Mouse (Mus musculus): ENCODE measurements at regions not wholly inside any gene's neighbourhood (a gene's known extent, or its start where the extent isn't known, plus 50 kb on each side); places are given as distances from the start of the nearest gene placed in this dataset.

GRCm38 (mm10) chr2:128221055-128221454, 95.2 kb downstream of the Bcl2l11 start:
- Histone ChIP-seq H3K4me1 (ENCODE audit: control insufficient read depth in 1 of 2, insufficient read depth in 2 of 2) (peaks cover 20 to 65% of the 10 kb centered on the region in 2 experiments), H3K4me2 (ENCODE audit: insufficient read depth, low read depth, poor library complexity, severe bottlenecking) (peak overlapping the region; percentile 74; the same call in 1 of the 2 replicates), H3K79me2 (replicated peaks; ENCODE audit: control insufficient read depth, extremely low read depth, insufficient read depth, poor library complexity, severe bottlenecking) (no peaks in the 10 kb centered on the region), H3K9me3 (replicated peaks; ENCODE audit: low read length) (peaks cover 12% of the 10 kb centered on the region), H3K27me3 (replicated peaks) (no peaks in the 10 kb centered on the region), H3K36me3 (replicated peaks in 1 of 2; ENCODE audit: control insufficient read depth in 1 of 2, insufficient read depth in 1 of 2, low read length in 1 of 2) (no peaks in the 10 kb centered on the region), H3K4me3 (replicated peaks in 1 of 3; ENCODE audit: low read depth in 2 of 3, low read length in 2 of 3, poor library complexity in 1 of 3) (no peak overlapping the region), H3K9ac (ENCODE audit: insufficient read depth, low read depth) (no peak overlapping the region), H3K27ac (ENCODE audit: insufficient read depth, low read depth) (no peak overlapping the region)
- in situ Hi-C loops (cut with MboI; ENCODE audit: low pct_ligation_motif_present, low pct_unique_long_range_greater_than_20kb, low sequenced_read_pairs) (no loop called here), dilution Hi-C loops (cut with MboI; ENCODE audit: extremely low pct_ligation_motif_present, extremely low pct_unique_long_range_greater_than_20kb, low sequenced_read_pairs) (no loop called here)
- 0 out of 2 replicates have a peak, but pooled peaks have one; percentile 7 for TF ChIP-seq BHLHE40 (IDR thresholded peaks at IDR 0.05; ENCODE audit: low read depth, low read length)
- no peak for TF ChIP-seq RAD21 (IDR thresholded peaks at IDR 0.05; ENCODE audit: low read depth, low read length)
- DNase-seq (ENCODE audit: extremely low read depth), result no peak

- Histone ChIP-seq H3K4me1 (ENCODE audit: control insufficient read depth in 1 of 2, insufficient read depth in 2 of 2) (peaks cover 20 to 62% of the 10 kb centered on the region in 2 experiments), H3K9me3 (replicated peaks; ENCODE audit: low read length) (peaks cover 12% of the 10 kb centered on the region), H3K79me2 (replicated peaks; ENCODE audit: control insufficient read depth, extremely low read depth, insufficient read depth, poor library complexity, severe bottlenecking) (no peaks in the 10 kb centered on the region), H3K36me3 (replicated peaks in 1 of 2; ENCODE audit: control insufficient read depth in 1 of 2, insufficient read depth in 1 of 2, low read length in 1 of 2) (no peaks in the 10 kb centered on the region), H3K27me3 (replicated peaks) (no peaks in the 10 kb centered on the region), H3K4me2 (ENCODE audit: insufficient read depth, low read depth, poor library complexity, severe bottlenecking) (peak overlapping the region; percentile 74), H3K9ac (ENCODE audit: insufficient read depth, low read depth) (no peak overlapping the region), H3K4me3 (replicated peaks in 1 of 3; ENCODE audit: low read depth in 2 of 3, low read length in 2 of 3, poor library complexity in 1 of 3) (no peak overlapping the region), H3K27ac (ENCODE audit: insufficient read depth, low read depth) (no peak overlapping the region)
- DNase-seq (ENCODE audit: extremely low read depth), result peak; percentile 56
- TF ChIP-seq ELF1 (IDR thresholded peaks at IDR 0.05; ENCODE audit: low read depth, low read length), result no peak
- no peak for TF ChIP-seq POLR2AphosphoS2 (IDR thresholded peaks at IDR 0.05; ENCODE audit: low read depth, low read length)
- TF ChIP-seq IRF4 (IDR thresholded peaks at IDR 0.05; ENCODE audit: low read depth, low read length), result peak; percentile 75
- no peak for TF ChIP-seq USF1 (IDR thresholded peaks at IDR 0.05; ENCODE audit: low read depth, low read length)
- TF ChIP-seq MAFK (IDR thresholded peaks at IDR 0.05; ENCODE audit: insufficient replicate concordance, low read length), result 0 out of 2 replicates have a peak, but pooled peaks have one; percentile 32
- TF ChIP-seq EP300 (IDR thresholded peaks at IDR 0.05; ENCODE audit: low read length), result peak; percentile 68; the same call in 1 of the 2 replicates
- TF ChIP-seq MEF2A (IDR thresholded peaks at IDR 0.05; ENCODE audit: borderline replicate concordance, low read depth, low read length), result peak; percentile 20; the same call in 1 of the 2 replicates
- TF ChIP-seq KAT2A (IDR thresholded peaks at IDR 0.05; ENCODE audit: insufficient replicate concordance, low read length), result no peak
- in situ Hi-C loops (cut with MboI; ENCODE audit: low pct_ligation_motif_present, low pct_unique_long_range_greater_than_20kb, low sequenced_read_pairs) (no loop called here), dilution Hi-C loops (cut with MboI; ENCODE audit: extremely low pct_ligation_motif_present, extremely low pct_unique_long_range_greater_than_20kb, low sequenced_read_pairs) (no loop called here)
Observed at GRCm38 (mm10) chr2:128221657-128222056, 95.8 kb downstream of the Bcl2l11 start.

- Histone ChIP-seq H3K9ac (ENCODE audit: insufficient read depth, low read depth) (no peak overlapping the region), H3K4me2 (ENCODE audit: insufficient read depth, low read depth, poor library complexity, severe bottlenecking) (no peak overlapping the region), H3K79me2 (replicated peaks; ENCODE audit: control insufficient read depth, extremely low read depth, insufficient read depth, poor library complexity, severe bottlenecking) (no peaks in the 10 kb centered on the region), H3K9me3 (replicated peaks; ENCODE audit: low read length) (peaks cover 2% of the 10 kb centered on the region), H3K4me1 (ENCODE audit: control insufficient read depth in 1 of 2, insufficient read depth in 2 of 2) (peaks cover 9 to 43% of the 10 kb centered on the region in 2 experiments; a peak in 3 of 4 replicates), H3K27me3 (replicated peaks) (no peaks in the 10 kb centered on the region), H3K4me3 (replicated peaks in 1 of 3; ENCODE audit: low read depth in 2 of 3, low read length in 2 of 3, poor library complexity in 1 of 3) (no peak overlapping the region), H3K36me3 (replicated peaks in 1 of 2; ENCODE audit: control insufficient read depth in 1 of 2, insufficient read depth in 1 of 2, low read length in 1 of 2) (no peaks in the 10 kb centered on the region), H3K27ac (ENCODE audit: insufficient read depth, low read depth) (no peak overlapping the region)
- dilution Hi-C loops (cut with MboI; ENCODE audit: extremely low pct_ligation_motif_present, extremely low pct_unique_long_range_greater_than_20kb, low sequenced_read_pairs) (no loop called here), in situ Hi-C loops (cut with MboI; ENCODE audit: low pct_ligation_motif_present, low pct_unique_long_range_greater_than_20kb, low sequenced_read_pairs) (no loop called here)
- TF ChIP-seq MYC (IDR thresholded peaks at IDR 0.05; ENCODE audit: low read depth, low read length) (no peak), POLR2A (IDR thresholded peaks at IDR 0.05; ENCODE audit: low read depth, low read length) (no peak), CTCF (conservative IDR thresholded peaks at IDR 0.05 in 1 of 2, IDR thresholded peaks at IDR 0.05 in 1 of 2; ENCODE audit: low read depth in 2 of 2, low read length in 2 of 2) (no peak), RCOR1 (conservative IDR thresholded peaks at IDR 0.05; ENCODE audit: low read depth, low read length) (no peak), IRF4 (IDR thresholded peaks at IDR 0.05; ENCODE audit: low read depth, low read length) (no peak), UBTF (IDR thresholded peaks at IDR 0.05; ENCODE audit: low read depth, low read length) (no peak), SIN3A (IDR thresholded peaks at IDR 0.05; ENCODE audit: low read length) (no peak), ELF1 (IDR thresholded peaks at IDR 0.05; ENCODE audit: low read depth, low read length) (no peak), RAD21 (IDR thresholded peaks at IDR 0.05; ENCODE audit: low read depth, low read length) (no peak), PAX5 (IDR thresholded peaks at IDR 0.05; ENCODE audit: low read length) (no peak), ZMIZ1 (IDR thresholded peaks at IDR 0.05; ENCODE audit: low read depth, low read length) (no peak), TBP (conservative IDR thresholded peaks at IDR 0.05; ENCODE audit: low read depth, low read length) (no peak)
- no peak for DNase-seq (ENCODE audit: extremely low read depth)
Observed at GRCm38 (mm10) chr2:128226465-128227047, 100.7 kb downstream of the Bcl2l11 start.

Data from CH12.LX (cell line).